Comparison of ENCODE assay signal across 33 mouse cellular contexts in genomic region chr15:27871260-27871659, GRCm38 (mm10).
DNase-seq lines count a peak whose midpoint lies in the region; ATAC-seq lines count a peak whose summit lies in the region.
"Had no signal": no experiment of that assay in that cellular context is flagged by ENCODE, and none has a peak within 500 bp of the region (broad histone marks: within the 10 kb centered on the region; RNA-seq: fewer than 3 reads in every experiment).

No protein-coding gene starts in this region.

- H3K27ac ChIP-seq in heart, embryonic 14.5 days (replicated peaks in 1 of 2; ENCODE audit: control insufficient read depth in 1 of 2, insufficient read depth in 1 of 2, low read depth in 2 of 2, low read length in 2 of 2) = peak overlapping the region in 1 of 2 experiments; percentile 61; a peak in 2 of 4 replicates
- peak overlapping the region; percentile 67 for H3K27ac ChIP-seq in liver, embryonic 15.5 days (replicated peaks)
- H3K27ac ChIP-seq: embryonic facial prominence, embryonic 13.5 days; layer of hippocampus, adult 2 months; limb, embryonic 12.5 days; midbrain, embryonic 10.5 days; neural tube, embryonic 13.5 days had no signal

- H3K9ac ChIP-seq in heart, embryonic 14.5 days (ENCODE audit: low read length) = no peak overlapping the region
- no peak overlapping the region for H3K9ac ChIP-seq in liver, embryonic 15.5 days
- H3K9ac ChIP-seq: embryonic facial prominence, embryonic 13.5 days; limb, embryonic 12.5 days; neural tube, embryonic 13.5 days had no signal

- H3K27me3 ChIP-seq in heart, embryonic 14.5 days (ENCODE audit: control insufficient read depth, insufficient read depth, low read length) = no peaks in the 10 kb centered on the region
- no peaks in the 10 kb centered on the region for H3K27me3 ChIP-seq in liver, embryonic 15.5 days
- H3K27me3 ChIP-seq: CH12.LX; embryonic facial prominence, embryonic 13.5 days; limb, embryonic 12.5 days; neural tube, embryonic 13.5 days had no signal

- intact Hi-C loops in heart, postnatal 36 days (cut with DNase I) = no loop called here

- 83% methylated on average over 13 of the region's 13 CpGs for WGBS in heart, embryonic 14.5 days
- 20% methylated on average over 13 of the region's 13 CpGs for WGBS in liver, embryonic 15.5 days (ENCODE audit: insufficient replicate concordance)

- H3K4me2 ChIP-seq in heart, embryonic 14.5 days (ENCODE audit: low read length) = peak overlapping the region; percentile 9; the same call in 1 of the 2 replicates
- H3K4me2 ChIP-seq in liver, embryonic 15.5 days = peak overlapping the region; percentile 62
- H3K4me2 ChIP-seq: embryonic facial prominence, embryonic 13.5 days; limb, embryonic 12.5 days; neural tube, embryonic 13.5 days had no signal

- H3K36me3 ChIP-seq in heart, embryonic 14.5 days (ENCODE audit: control insufficient read depth, insufficient read depth, low read length) = peaks cover 36% of the 10 kb centered on the region
- H3K36me3 ChIP-seq in liver, embryonic 15.5 days (replicated peaks) = no peaks in the 10 kb centered on the region
- H3K36me3 ChIP-seq: G1E had no signal

- no peak overlapping the region for H3K4me3 ChIP-seq in heart, embryonic 14.5 days (ENCODE audit: control insufficient read depth in 1 of 2, insufficient read depth in 1 of 2, low read depth in 1 of 2, low read length in 2 of 2)
- peak overlapping the region; percentile 34 for H3K4me3 ChIP-seq in liver, embryonic 15.5 days (replicated peaks)
- H3K4me3 ChIP-seq: embryonic facial prominence, embryonic 13.5 days; layer of hippocampus, adult 2 months; limb, embryonic 12.5 days; midbrain, embryonic 10.5 days; myocyte; neural tube, embryonic 13.5 days had no signal

- DNase-seq in heart, postnatal 36 days = no peak
- DNase-seq in 416B (ENCODE audit: low read depth) = peak; percentile 66
- no peak for DNase-seq in gastrocnemius, adult 8-10 months (ENCODE audit: low spot score in 2 of 2)
- DNase-seq in layer of hippocampus, postnatal 10 days (ENCODE audit: low spot score in 2 of 2) = no peak
- no peak for DNase-seq in layer of hippocampus, adult 11-12 months (ENCODE audit: low spot score)
- DNase-seq: adrenal gland, adult 8-10 months; B cell, adult 2 months; cerebellum, adult 18-20 months; cerebellum, postnatal 25 days; embryo, embryonic 11 days; gastrocnemius, postnatal 10 days; heart, adult 11 months; kidney, adult 9 months; kidney, postnatal 14 days; layer of hippocampus, postnatal 36 days; lung, adult 2 months; lung, postnatal 14 days; thymus, adult 18-20 months; thymus, postnatal 36 days had no signal

- H3K4me1 ChIP-seq in heart, embryonic 14.5 days (ENCODE audit: control insufficient read depth in 2 of 2, insufficient read depth in 2 of 2, low read length in 2 of 2) = peaks cover 14 to 22% of the 10 kb centered on the region in 2 experiments
- peaks cover 25% of the 10 kb centered on the region for H3K4me1 ChIP-seq in liver, embryonic 15.5 days (replicated peaks)
- H3K4me1 ChIP-seq: embryonic facial prominence, embryonic 13.5 days; midbrain, embryonic 10.5 days had no signal

- no peaks in the 10 kb centered on the region for H3K9me3 ChIP-seq in heart, embryonic 14.5 days (ENCODE audit: control insufficient read depth, low read length)
- H3K9me3 ChIP-seq in liver, embryonic 15.5 days (replicated peaks) = no peaks in the 10 kb centered on the region
- H3K9me3 ChIP-seq: embryonic facial prominence, embryonic 13.5 days; limb, embryonic 12.5 days; midbrain, embryonic 10.5 days; neural tube, embryonic 13.5 days had no signal

- no peak for ATAC-seq in heart, embryonic 14.5 days (ENCODE audit: insufficient number of reproducible peaks, insufficient read depth, low FRiP score, low read depth)
- peak; percentile 4 for ATAC-seq in common myeloid progenitor, adult 5-6 weeks (replicated peaks; ENCODE audit: low read depth, poor library complexity, severe bottlenecking)
- peak; percentile 45 for ATAC-seq in liver, embryonic 15.5 days (ENCODE audit: insufficient read depth)
- ATAC-seq: forebrain, embryonic 14.5 days; intestine, embryonic 16.5 days; midbrain, embryonic 16.5 days had no signal
